Comparison of ENCODE assay signal across 8 mouse cellular contexts in genomic region chr15:99251626-99252380, GRCm38 (mm10). TPM values are rescaled to one million over a fixed set of nuclear protein-coding genes. Genes with fewer than 3 reads are reported as not detected.
A peak's percentile ranks its signal among the peaks of the same experiment; 100 is the strongest.
DNase-seq lines count a peak whose midpoint lies in the region; ATAC-seq lines count a peak whose summit lies in the region.

TSS of gene Mcrs1 (minus strand) at chr15:99251961.

- peak; percentile 83 for ATAC-seq in heart, embryonic 13.5 days (ENCODE audit: extremely low read depth, insufficient number of reproducible peaks, low FRiP score, low TSS enrichment)
- ATAC-seq in liver, embryonic 12.5 days: peak; percentile 88
- ATAC-seq in stomach, embryonic 15.5 days (ENCODE audit: insufficient read depth, low FRiP score, low read depth): peak; percentile 92

- peak within 1 kb of the TSS; percentile 97 for H3K27ac ChIP-seq in brown adipose tissue, adult 24 weeks (replicated peaks; ENCODE audit: low read depth, low read length)
- peak within 1 kb of the TSS; percentile 100 for H3K27ac ChIP-seq in heart, embryonic 13.5 days (replicated peaks)
- peak within 1 kb of the TSS; percentile 98 for H3K27ac ChIP-seq in liver, embryonic 12.5 days
- H3K27ac ChIP-seq in stomach, embryonic 15.5 days: peak within 1 kb of the TSS; percentile 97

- peak within 1 kb of the TSS; percentile 84 for H3K4me3 ChIP-seq in brown adipose tissue, adult 24 weeks (ENCODE audit: insufficient read depth, low read depth, low read length)
- peak within 1 kb of the TSS; percentile 69 for H3K4me3 ChIP-seq in heart, embryonic 13.5 days
- peak within 1 kb of the TSS; percentile 68 for H3K4me3 ChIP-seq in liver, embryonic 12.5 days
- peak within 1 kb of the TSS; percentile 60 for H3K4me3 ChIP-seq in stomach, embryonic 15.5 days (replicated peaks)

- peaks cover 31% of the 10 kb centered on the region for H3K36me3 ChIP-seq in heart, embryonic 13.5 days
- H3K36me3 ChIP-seq in liver, embryonic 12.5 days: peaks cover 34% of the 10 kb centered on the region
- peaks cover 14% of the 10 kb centered on the region; the same call in 1 of the 2 replicates for H3K36me3 ChIP-seq in stomach, embryonic 15.5 days

- DNase-seq in CD4-positive, CD25-positive, alpha-beta regulatory T cell, adult 2 months (ENCODE audit: low read depth, low spot score): peak; percentile 99
- DNase-seq in fat pad, adult 2 months (ENCODE audit: extremely low read depth, low read depth, low spot score): peak; percentile 90
- DNase-seq in kidney, postnatal 10 days: peak; percentile 99
- DNase-seq in natural killer cell, adult 2 months (ENCODE audit: low spot score in 2 of 2): peak; percentile 97

- peak within 1 kb of the TSS; percentile 92 for H3K4me2 ChIP-seq in heart, embryonic 13.5 days
- peak within 1 kb of the TSS; percentile 87 for H3K4me2 ChIP-seq in liver, embryonic 12.5 days
- H3K4me2 ChIP-seq in stomach, embryonic 15.5 days: peak within 1 kb of the TSS; percentile 69

- no peaks in the 10 kb centered on the region for H3K9me3 ChIP-seq in heart, embryonic 13.5 days
- no peaks in the 10 kb centered on the region for H3K9me3 ChIP-seq in liver, embryonic 12.5 days (replicated peaks)
- no peaks in the 10 kb centered on the region for H3K9me3 ChIP-seq in stomach, embryonic 15.5 days

- no peaks in the 10 kb centered on the region for H3K27me3 ChIP-seq in heart, embryonic 13.5 days (replicated peaks)
- 0 out of 2 replicates have a peak, but pooled peaks cover 3% of the 10 kb centered on the region for H3K27me3 ChIP-seq in liver, embryonic 12.5 days (replicated peaks)
- H3K27me3 ChIP-seq in stomach, embryonic 15.5 days (replicated peaks): no peaks in the 10 kb centered on the region

- H3K4me1 ChIP-seq in brown adipose tissue, adult 24 weeks (ENCODE audit: control insufficient read depth, insufficient read depth, insufficient read length, low read length): no peaks in the 10 kb centered on the region
- H3K4me1 ChIP-seq in heart, embryonic 13.5 days: peaks cover 67% of the 10 kb centered on the region
- peaks cover 42% of the 10 kb centered on the region for H3K4me1 ChIP-seq in liver, embryonic 12.5 days
- H3K4me1 ChIP-seq in stomach, embryonic 15.5 days: 0 out of 2 replicates have a peak, but pooled peaks cover 7% of the 10 kb centered on the region

- WGBS in heart, embryonic 13.5 days: under 1% methylated on average over 52 of the region's 52 CpGs
- WGBS in liver, embryonic 12.5 days (ENCODE audit: insufficient replicate concordance): under 1% methylated on average over 52 of the region's 52 CpGs
- under 1% methylated on average over 52 of the region's 52 CpGs for WGBS in stomach, embryonic 15.5 days

- peak within 1 kb of the TSS; percentile 86 for H3K9ac ChIP-seq in heart, embryonic 13.5 days
- peak within 1 kb of the TSS; percentile 76 for H3K9ac ChIP-seq in liver, embryonic 12.5 days
- H3K9ac ChIP-seq in stomach, embryonic 15.5 days: peak within 1 kb of the TSS; percentile 37; the same call in 1 of the 2 replicates

RNA-seq across cellular contexts. Expression of gene Mcrs1, which starts in this region (rescaled TPM):
- 23.3 and 30.6 TPM in 2 replicates for polyA plus RNA-seq in brown adipose tissue, adult 24 weeks (2012; ENCODE audit: insufficient read depth, insufficient read length, missing spikeins)
- polyA plus RNA-seq in heart, embryonic 13.5 days (2015; fragmentation: Nextera tagmentation; extraction: Ambion mirVana): 149 TPM in 2 replicates
- 71.8 and 77.0 TPM in 2 replicates for polyA plus RNA-seq in liver, embryonic 12.5 days (2016; fragmentation: Nextera tagmentation; extraction: Ambion mirVana)
- 107 and 122 TPM in 2 replicates for polyA plus RNA-seq in stomach, embryonic 15.5 days (2015; fragmentation: Nextera tagmentation; extraction: Ambion mirVana)

Comparison
In these comparisons a context has a peak if more than half of its experiments do, and no peak if none do; other contexts are left out.
1. Peak in every context shown above with its lines: DNase-seq, ATAC-seq, H3K4me3 ChIP-seq and H3K27ac ChIP-seq.